Mouse (Mus musculus): ENCODE results near the gene Relb. TPM values are rescaled to one million over a fixed set of nuclear protein-coding genes. Genes with fewer than 3 reads are reported as not detected.

Relb gene
- 10 to 100 TPM; 11.9 to 33.1 TPM for polyA plus RNA-seq (2012; fragmentation: generic; extraction: Trizol)

DNA sequence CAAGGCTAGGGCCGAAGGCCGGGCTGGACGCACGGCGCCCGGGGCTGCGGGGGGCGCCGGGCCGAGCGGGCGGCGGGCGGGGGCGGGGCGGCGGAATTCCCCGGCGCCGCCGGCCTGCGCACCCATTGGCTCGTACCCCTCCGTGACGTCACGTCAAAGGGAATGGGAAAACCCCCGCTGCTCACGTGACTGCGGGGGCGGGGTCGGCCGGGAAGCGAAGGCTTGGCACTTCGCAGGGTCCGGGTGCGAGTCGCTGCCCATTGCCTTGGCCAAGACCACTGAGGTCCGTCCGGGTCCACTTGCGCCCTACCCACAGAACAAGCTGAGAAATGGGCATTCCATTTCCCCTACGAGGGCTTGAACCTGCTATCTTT, at the start of gene Relb:
TSS of gene Relb (minus strand) at position 78 of the 374 bp plus-strand sequence.

GRCm38 (mm10) chr7:19677872-19678271, 48.6 kb upstream of the Relb start, which contains the start of gene Apoc2:
Gene Apoc2 (minus strand): TSS chr7:19677941.

GRCm38 (mm10) chr7:19664955-19665841, 36.0 kb upstream of the Relb start, which contains the start of gene Clptm1:
Gene Clptm1 (minus strand): TSS chr7:19665033.

GRCm38 (mm10) chr7:19603849-19604605, 25.2 kb downstream of the Relb start, which contains the start of gene Clasrp:
Gene Clasrp (minus strand): TSS chr7:19604486.

GRCm38 (mm10) chr7:19577141-19577852, 51.9 kb downstream of the Relb start, which contains the start of the genes Zfp296 and Gemin7:
Gene Zfp296 (plus strand): TSS chr7:19577287.
Gene Gemin7 (minus strand): TSS chr7:19577595.

DNA sequence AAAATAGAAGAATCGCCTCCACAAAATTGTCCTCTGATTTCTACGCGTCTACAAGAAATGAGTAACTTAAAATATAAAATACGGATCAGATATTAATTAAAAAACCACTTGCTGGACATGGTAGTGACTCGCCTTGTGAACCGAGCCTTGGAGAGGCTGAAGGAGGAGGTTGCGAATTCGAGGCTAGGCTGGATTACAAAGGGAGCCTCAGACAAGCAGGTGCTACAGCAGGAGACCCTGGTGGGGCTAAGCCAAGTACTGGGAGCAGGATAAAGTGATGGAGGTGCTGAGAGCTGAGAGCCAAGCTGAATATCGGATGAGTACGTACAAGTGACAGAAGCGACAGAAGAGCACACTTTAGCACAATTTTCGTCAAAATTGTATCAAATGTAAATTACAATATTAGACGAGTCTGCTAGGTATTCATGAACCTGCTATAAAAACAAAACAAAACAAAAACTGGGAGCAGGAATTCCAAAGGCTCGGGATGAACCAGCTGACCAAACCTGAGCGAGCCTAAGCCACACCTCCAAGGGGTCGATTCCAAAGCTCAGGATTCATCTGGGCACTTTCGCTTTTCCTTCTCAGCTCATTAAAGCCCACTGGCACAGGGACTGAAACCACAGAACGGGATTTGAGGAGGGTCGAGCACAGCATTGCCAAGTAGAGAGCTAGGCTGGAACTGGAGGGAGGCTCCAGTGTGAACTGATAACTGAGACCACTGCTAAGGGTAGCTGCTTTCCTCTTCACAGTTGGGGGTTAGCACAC, 66.4 kb downstream of the Relb start, which contains the start of gene Ppp1r37:
TSS of gene Ppp1r37 (minus strand) at position 434 of the 768 bp plus-strand sequence.

Other genes starting within 250 kb of the Relb start
- 10 to 100 TPM in 1 of 2 experiments, 1 to 10 TPM in 1; 6.7 to 12.5 TPM for gene Ercc2, start 247.4 kb downstream of the Relb start, polyA plus RNA-seq (2012; fragmentation: generic; extraction: Trizol)
- gene Klc3, start 225.3 kb downstream of the Relb start, polyA plus RNA-seq (2012; fragmentation: generic; extraction: Trizol) = 1 to 10 TPM in 1 of 2 experiments, under 1 TPM in 1; 0.61 to 2.7 TPM
- under 1 TPM in 1 of 2 experiments, not detected in 1; 0.05 TPM for gene Ckm, start 224.7 kb downstream of the Relb start, polyA plus RNA-seq (2012; fragmentation: generic; extraction: Trizol)
- gene Mark4, start 170.6 kb downstream of the Relb start, polyA plus RNA-seq (2012; fragmentation: generic; extraction: Trizol) = 10 to 100 TPM in 1 of 2 experiments, 1 to 10 TPM in 1; 7.2 to 16.0 TPM
- under 1 TPM; 0.06 to 0.08 TPM for gene Exoc3l2, start 166.1 kb downstream of the Relb start, polyA plus RNA-seq (2012; fragmentation: generic; extraction: Trizol)
- 1 to 10 TPM; 2.8 to 7.6 TPM for gene Bloc1s3, start 121.1 kb downstream of the Relb start, polyA plus RNA-seq (2012; fragmentation: generic; extraction: Trizol)
- gene Trappc6a, start 121.0 kb downstream of the Relb start, polyA plus RNA-seq (2012; fragmentation: generic; extraction: Trizol) = 100 to 1,000 TPM in 1 of 2 experiments, 10 to 100 TPM in 1; 46.3 to 112 TPM
- gene Nkpd1, start 111.6 kb downstream of the Relb start, polyA plus RNA-seq (2012; fragmentation: generic; extraction: Trizol) = under 1 TPM; 0.01 to 0.32 TPM
- gene Ppp1r37, start 66.4 kb downstream of the Relb start, polyA plus RNA-seq (2012; fragmentation: generic; extraction: Trizol) = 10 to 100 TPM; 33.3 to 45.0 TPM
- gene Zfp296, start 52.2 kb downstream of the Relb start, polyA plus RNA-seq (2012; fragmentation: generic; extraction: Trizol) = under 1 TPM in 1 of 2 experiments, not detected in 1; 0.07 TPM
- gene Gemin7, start 51.8 kb downstream of the Relb start, polyA plus RNA-seq (2012; fragmentation: generic; extraction: Trizol) = 100 to 1,000 TPM; 127 to 141 TPM
- gene Clasrp, start 25.0 kb downstream of the Relb start, polyA plus RNA-seq (2012; fragmentation: generic; extraction: Trizol) = 10 to 100 TPM; 11.9 to 28.1 TPM
- gene Clptm1, start 35.6 kb upstream of the Relb start, polyA plus RNA-seq (2012; fragmentation: generic; extraction: Trizol) = 10 to 100 TPM; 82.8 to 99.6 TPM
- gene Apoc2, start 48.5 kb upstream of the Relb start, polyA plus RNA-seq (2012; fragmentation: generic; extraction: Trizol) = under 1 TPM in 1 of 2 experiments, not detected in 1; 0.94 TPM
- gene Gm44805, start 52.0 kb upstream of the Relb start, polyA plus RNA-seq (2012; fragmentation: generic; extraction: Trizol) = not detected
- 1 to 10 TPM in 1 of 2 experiments, not detected in 1; 4.6 TPM for gene Apoc4, start 52.0 kb upstream of the Relb start, polyA plus RNA-seq (2012; fragmentation: generic; extraction: Trizol)
- gene Apoc1, start 63.2 kb upstream of the Relb start, polyA plus RNA-seq (2012; fragmentation: generic; extraction: Trizol) = 10 to 100 TPM in 1 of 2 experiments, not detected in 1; 23.3 TPM
- gene Apoe, start 69.8 kb upstream of the Relb start, polyA plus RNA-seq (2012; fragmentation: generic; extraction: Trizol) = 10 to 100 TPM in 1 of 2 experiments, under 1 TPM in 1; 0.54 to 25.5 TPM
- 100 to 1,000 TPM in 1 of 2 experiments, 10 to 100 TPM in 1; 73.6 to 172 TPM for gene Tomm40, start 86.0 kb upstream of the Relb start, polyA plus RNA-seq (2012; fragmentation: generic; extraction: Trizol)
- 10 to 100 TPM; 10.7 to 22.9 TPM for gene Nectin2, start 121.0 kb upstream of the Relb start, polyA plus RNA-seq (2012; fragmentation: generic; extraction: Trizol)
- gene Bcam, start 141.6 kb upstream of the Relb start, polyA plus RNA-seq (2012; fragmentation: generic; extraction: Trizol) = under 1 TPM; 0.04 to 0.12 TPM
- gene Cblc, start 167.4 kb upstream of the Relb start, polyA plus RNA-seq (2012; fragmentation: generic; extraction: Trizol) = under 1 TPM in 1 of 2 experiments, not detected in 1; 0.06 TPM
- 10 to 100 TPM in 1 of 2 experiments, 1 to 10 TPM in 1; 3.7 to 20.3 TPM for gene Bcl3, start 193.3 kb upstream of the Relb start, polyA plus RNA-seq (2012; fragmentation: generic; extraction: Trizol)
- under 1 TPM in 1 of 2 experiments, not detected in 1; 0.12 TPM for gene Gm19345, start 222.6 kb upstream of the Relb start, polyA plus RNA-seq (2012; fragmentation: generic; extraction: Trizol)
- under 1 TPM in 1 of 2 experiments, not detected in 1; 0.04 TPM for gene Ceacam16, start 231.9 kb upstream of the Relb start, polyA plus RNA-seq (2012; fragmentation: generic; extraction: Trizol)

All from C3H10T1/2 (cell line).